Mouse (Mus musculus) forebrain, embryonic 10.5 days (tissue): ENCODE measurements around the gene Slc43a2. TPM values are rescaled to one million over a fixed set of nuclear protein-coding genes. Genes with fewer than 3 reads are reported as not detected.

Source experiments
- DNase-seq: peaks from one replicate; pipeline ENCODE4 v3.0.0-alpha.2; 2017; ENCODE audit warnings: low spot score; ENCODE audit errors: extremely low spot score
- H3K27ac ChIP-seq: fragments of 300-500 bp; sonication (generic); 2 replicates; pipeline ENCODE4 v1.5.1; 2016; ENCODE audit warnings: mild to moderate bottlenecking
- H3K27me3 ChIP-seq: fragments of 300-500 bp; sonication (generic); 2 replicates; pipeline ENCODE4 v1.6.1; 2016; ENCODE audit warnings: mild to moderate bottlenecking; ENCODE audit not compliant: poor library complexity, severe bottlenecking
- H3K36me3 ChIP-seq: fragments of 300-500 bp; sonication (generic); replicated peaks from 2 replicates; pipeline ENCODE4 v1.6.1; 2016; ENCODE audit warnings: mild to moderate bottlenecking, moderate library complexity
- H3K4me1 ChIP-seq: fragments of 300-500 bp; sonication (generic); 2 replicates; pipeline ENCODE4 v1.6.1; 2016
- H3K4me3 ChIP-seq: fragments of 300-500 bp; sonication (generic); 2 replicates; pipeline ENCODE4 v1.5.1; 2016; ENCODE audit warnings: mild to moderate bottlenecking, moderate library complexity
- H3K9me3 ChIP-seq: fragments of 300-500 bp; sonication (generic); 2 replicates; pipeline ENCODE4 v1.6.1; 2016; ENCODE audit warnings: mild to moderate bottlenecking, moderate library complexity
- WGBS: fragments of 180-500 bp; shearing (Covaris S2); methylation state at CpG from one replicate; pipeline ENCODE4 v1.1.7; 2016; 5-methylcytosine and 5-hydroxymethylcytosine counted together
- polyA plus RNA-seq: library from polyadenylated mRNA; unstranded; fragments of >200 nt; fragmentation: Nextera tagmentation; extraction: Ambion mirVana; gene quantifications from 2 replicates; pipeline ENCODE4 v1.2.1, GENCODE M21; 2016

Slc43a2 gene
- polyA plus RNA-seq, 1 experiment from 2014 or later, result 6.1 TPM

- peaks cover 23% of the 10 kb centered on the region for H3K4me1 ChIP-seq
- peak overlapping the region; percentile 83 for H3K27ac ChIP-seq
- DNase-seq, result peak; percentile 91
- H3K27me3 ChIP-seq, result peaks cover 13% of the 10 kb centered on the region; the same call in 1 of the 2 replicates
- H3K36me3 ChIP-seq, result peaks cover 5% of the 10 kb centered on the region; the same call in 1 of the 2 replicates
- H3K9me3 ChIP-seq, result no peaks in the 10 kb centered on the region
- 5% methylated on average over 12 of the region's 12 CpGs for WGBS
- peak overlapping the region; percentile 28 for H3K4me3 ChIP-seq
These were observed 41.6 kb downstream of the Slc43a2 start for GRCm38 (mm10) chr11:75572854-75573650.

GRCm38 (mm10) chr11:75574378-75575123, 43.1 kb downstream of the Slc43a2 start:
- 0 out of 2 replicates have a peak, but pooled peaks cover under 1% of the 10 kb centered on the region for H3K36me3 ChIP-seq
- H3K9me3 ChIP-seq, result no peaks in the 10 kb centered on the region
- no peak overlapping the region for H3K27ac ChIP-seq
- WGBS, result 88% methylated on average over 5 of the region's 5 CpGs
- DNase-seq, result no peak
- H3K4me1 ChIP-seq, result peaks cover 23% of the 10 kb centered on the region
- H3K27me3 ChIP-seq, result peaks cover 13% of the 10 kb centered on the region; the same call in 1 of the 2 replicates
- H3K4me3 ChIP-seq, result no peak overlapping the region

- H3K27me3 ChIP-seq, result peaks cover 13% of the 10 kb centered on the region; the same call in 1 of the 2 replicates
- no peak overlapping the region for H3K27ac ChIP-seq
- 81% methylated on average over 9 of the region's 9 CpGs for WGBS
- H3K36me3 ChIP-seq, result no peaks in the 10 kb centered on the region
- H3K9me3 ChIP-seq, result no peaks in the 10 kb centered on the region
- no peak overlapping the region for H3K4me3 ChIP-seq
- peaks cover 23% of the 10 kb centered on the region for H3K4me1 ChIP-seq
- no peak for DNase-seq
These were observed 44.1 kb downstream of the Slc43a2 start for GRCm38 (mm10) chr11:75575560-75576123.

- Histone ChIP-seq H3K27ac (no peak overlapping the region), H3K4me3 (no peak overlapping the region), H3K4me1 (no peaks in the 10 kb centered on the region), H3K27me3 (no peaks in the 10 kb centered on the region), H3K9me3 (no peaks in the 10 kb centered on the region), H3K36me3 (no peaks in the 10 kb centered on the region)
- no peak for DNase-seq
- WGBS, result 88% methylated on average over 5 of the region's 5 CpGs
These were observed 47.1 kb downstream of the Slc43a2 start for GRCm38 (mm10) chr11:75578609-75579008.

- no peaks in the 10 kb centered on the region for H3K36me3 ChIP-seq
- H3K27me3 ChIP-seq, result no peaks in the 10 kb centered on the region
- no peak overlapping the region for H3K27ac ChIP-seq
- no peak overlapping the region for H3K4me3 ChIP-seq
- no peak for DNase-seq
- H3K9me3 ChIP-seq, result no peaks in the 10 kb centered on the region
- no peaks in the 10 kb centered on the region for H3K4me1 ChIP-seq
- WGBS, result 95% methylated on average over 7 of the region's 7 CpGs
These were observed 50.1 kb downstream of the Slc43a2 start for GRCm38 (mm10) chr11:75581495-75582149.

GRCm38 (mm10) chr11:75583521-75583920, 52.0 kb downstream of the Slc43a2 start:
- Histone ChIP-seq H3K4me3 (no peak overlapping the region), H3K9me3 (no peaks in the 10 kb centered on the region), H3K4me1 (peaks cover 14% of the 10 kb centered on the region), H3K27me3 (no peaks in the 10 kb centered on the region), H3K36me3 (no peaks in the 10 kb centered on the region), H3K27ac (no peak overlapping the region)
- 83% methylated on average over 2 of the region's 2 CpGs for WGBS
- no peak for DNase-seq

GRCm38 (mm10) chr11:75585061-75585460, 53.6 kb downstream of the Slc43a2 start:
- no peak for DNase-seq
- H3K9me3 ChIP-seq, result no peaks in the 10 kb centered on the region
- H3K4me3 ChIP-seq, result no peak overlapping the region
- no peaks in the 10 kb centered on the region for H3K27me3 ChIP-seq
- WGBS, result 86% methylated on average over 4 of the region's 4 CpGs
- peaks cover 29% of the 10 kb centered on the region for H3K4me1 ChIP-seq
- 0 out of 2 replicates have a peak, but pooled peaks cover under 1% of the 10 kb centered on the region for H3K36me3 ChIP-seq
- no peak overlapping the region for H3K27ac ChIP-seq

GRCm38 (mm10) chr11:75585978-75586377, 54.5 kb downstream of the Slc43a2 start:
- Histone ChIP-seq H3K9me3 (no peaks in the 10 kb centered on the region), H3K4me3 (no peak overlapping the region), H3K36me3 (peaks cover 6% of the 10 kb centered on the region; the same call in 1 of the 2 replicates), H3K27me3 (no peaks in the 10 kb centered on the region), H3K4me1 (peaks cover 33% of the 10 kb centered on the region), H3K27ac (no peak overlapping the region)
- DNase-seq, result no peak
- 72% methylated on average over 5 of the region's 5 CpGs for WGBS

GRCm38 (mm10) chr11:75586963-75587362, 55.5 kb downstream of the Slc43a2 start:
- no peak overlapping the region; the same call in 1 of the 2 replicates for H3K27ac ChIP-seq
- H3K36me3 ChIP-seq, result peaks cover 14% of the 10 kb centered on the region

GRCm38 (mm10) chr11:75587493-75588284, 56.2 kb downstream of the Slc43a2 start, which contains the start of gene Pitpna:
TSS of gene Pitpna (plus strand) at chr11:75588097.
- H3K27ac ChIP-seq, result peak within 1 kb of the TSS; percentile 89
- H3K4me1 ChIP-seq, result peaks cover 33% of the 10 kb centered on the region
- WGBS, result 6% methylated on average over 49 of the region's 49 CpGs
- peak within 1 kb of the TSS; percentile 76 for H3K4me3 ChIP-seq
- H3K27me3 ChIP-seq, result no peaks in the 10 kb centered on the region
- no peaks in the 10 kb centered on the region for H3K9me3 ChIP-seq
- peak; percentile 91 for DNase-seq
- H3K36me3 ChIP-seq, result peaks cover 22% of the 10 kb centered on the region

More at GRCm38 (mm10) chr11:75586963-75587362, 55.5 kb downstream of the Slc43a2 start:
- DNase-seq, result no peak
- Histone ChIP-seq H3K27me3 (no peaks in the 10 kb centered on the region), H3K4me1 (peaks cover 33% of the 10 kb centered on the region), H3K9me3 (no peaks in the 10 kb centered on the region), H3K4me3 (no peak overlapping the region)
- 85% methylated on average over 5 of the region's 5 CpGs for WGBS

- WGBS, result under 1% methylated on average over 37 of the region's 37 CpGs
- Histone ChIP-seq H3K9me3 (no peaks in the 10 kb centered on the region), H3K36me3 (peaks cover 29% of the 10 kb centered on the region), H3K4me1 (peaks cover 33% of the 10 kb centered on the region), H3K27ac (peak overlapping the region; percentile 89), H3K27me3 (no peaks in the 10 kb centered on the region), H3K4me3 (peak overlapping the region; percentile 76)
- no peak for DNase-seq
These were observed 56.9 kb downstream of the Slc43a2 start for GRCm38 (mm10) chr11:75588285-75588941.
